Mouse (Mus musculus) kidney, postnatal 0 days (tissue): ENCODE results near the gene Ntrk2. TPM values are rescaled to one million over a fixed set of nuclear protein-coding genes. Genes with fewer than 3 reads are reported as not detected.
A peak's percentile ranks its signal among the peaks of the same experiment; 100 is the strongest.

Experiments
- ATAC-seq: fragments of 200-750 bp; cut with Nextera tagmentation; replicated peaks from 2 replicates; pipeline ENCODE4 v1.8.0; 2017; ENCODE audit warnings: low read depth, moderate number of reproducible peaks, moderate TSS enrichment, moderate library complexity; ENCODE audit not compliant: low FRiP score
- DNase-seq: peaks from one replicate; pipeline ENCODE4 v3.0.0-alpha.2; 2016; ENCODE audit warnings: low spot score
- H3K27ac ChIP-seq: fragments of 300-500 bp; sonication (generic); 2 replicates; pipeline ENCODE4 v1.5.1; 2014; ENCODE audit warnings: mild to moderate bottlenecking
- H3K27me3 ChIP-seq: fragments of 300-500 bp; sonication (generic); 2 replicates; pipeline ENCODE4 v1.6.1; 2014; ENCODE audit warnings: low read length, mixed read lengths; ENCODE audit not compliant: insufficient read depth
- H3K36me3 ChIP-seq: fragments of 300-500 bp; sonication (generic); 2 replicates; pipeline ENCODE4 v1.6.1; 2014; ENCODE audit warnings: low read length, mixed read lengths; ENCODE audit not compliant: insufficient read depth
- H3K4me1 ChIP-seq: fragments of 300-500 bp; sonication (generic); replicated peaks from 2 replicates; pipeline ENCODE4 v1.6.1; 2014; ENCODE audit warnings: antibody characterized with exemption, low read length, mixed read lengths; ENCODE audit not compliant: insufficient read depth
- H3K4me2 ChIP-seq: fragments of 300-500 bp; sonication (generic); 2 replicates; pipeline ENCODE4 v1.6.1; 2014; ENCODE audit warnings: mild to moderate bottlenecking, low read length, moderate library complexity, mixed read lengths
- H3K4me3 ChIP-seq: fragments of 300-500 bp; sonication (generic); replicated peaks from 2 replicates; pipeline ENCODE4 v1.5.1; 2014; ENCODE audit warnings: low read depth, low read length
- H3K9ac ChIP-seq: fragments of 300-500 bp; sonication (generic); 2 replicates; pipeline ENCODE4 v1.6.1; 2014; ENCODE audit warnings: low read depth, low read length
- H3K9me3 ChIP-seq: fragments of 300-500 bp; sonication (generic); replicated peaks from 2 replicates; pipeline ENCODE4 v1.6.1; 2016; ENCODE audit warnings: low read length, inconsistent platforms, mixed read lengths
- CTCF ChIP-seq: IDR thresholded peaks from 2 replicates; pipeline ENCODE4 v1.5.1; 2016; ENCODE audit warnings: antibody characterized with exemption, low read depth, mild to moderate bottlenecking, moderate library complexity
- WGBS: fragments of 180-500 bp; shearing (Covaris S2); extraction: QIAGEN DNeasy Blood & Tissue Kit; methylation state at CpG from one replicate; pipeline ENCODE4 v1.1.7; 2014; 5-methylcytosine and 5-hydroxymethylcytosine counted together
- polyA plus RNA-seq: library from polyadenylated mRNA; unstranded; fragments of >200 nt; fragmentation: Nextera tagmentation; extraction: Ambion mirVana; gene quantifications from 2 replicates; pipeline ENCODE4 v1.2.1, GENCODE M21; 2015

Ntrk2 gene
- polyA plus RNA-seq, 1 experiment from 2014 or later: 6.0 TPM

GRCm38 (mm10) chr13:59147976-59148375 is 341.6 kb downstream of the Ntrk2 start:
- Histone ChIP-seq H3K9me3 (no peaks in the 10 kb centered on the region), H3K4me2 (no peak overlapping the region), H3K4me3 (no peak overlapping the region), H3K36me3 (no peaks in the 10 kb centered on the region), H3K4me1 (no peaks in the 10 kb centered on the region), H3K9ac (no peak overlapping the region), H3K27ac (no peak overlapping the region), H3K27me3 (no peaks in the 10 kb centered on the region)
- no peak for TF ChIP-seq CTCF
- ATAC-seq: no peak
- 47% methylated on average over 4 of the region's 4 CpGs for WGBS
- no peak for DNase-seq

GRCm38 (mm10) chr13:59148793-59149192 is 342.4 kb downstream of the Ntrk2 start:
- DNase-seq: no peak
- H3K27me3 ChIP-seq: no peaks in the 10 kb centered on the region
- H3K4me2 ChIP-seq: no peak overlapping the region
- H3K9me3 ChIP-seq: no peaks in the 10 kb centered on the region
- WGBS: 85% methylated on average over 10 of the region's 10 CpGs
- TF ChIP-seq CTCF: no peak
- ATAC-seq: no peak
- H3K27ac ChIP-seq: no peak overlapping the region
- H3K4me3 ChIP-seq: no peak overlapping the region
- no peaks in the 10 kb centered on the region for H3K36me3 ChIP-seq
- H3K9ac ChIP-seq: no peak overlapping the region
- H3K4me1 ChIP-seq: no peaks in the 10 kb centered on the region

- no peak for ATAC-seq
- 80% methylated on average over 8 of the region's 8 CpGs for WGBS
- H3K27ac ChIP-seq: no peak overlapping the region
- no peak for TF ChIP-seq CTCF
- no peak overlapping the region for H3K4me3 ChIP-seq
- no peak for DNase-seq
- H3K36me3 ChIP-seq: no peaks in the 10 kb centered on the region
- no peak overlapping the region for H3K9ac ChIP-seq
- H3K9me3 ChIP-seq: no peaks in the 10 kb centered on the region
- no peaks in the 10 kb centered on the region for H3K4me1 ChIP-seq
- no peaks in the 10 kb centered on the region for H3K27me3 ChIP-seq
- H3K4me2 ChIP-seq: no peak overlapping the region
Measured at GRCm38 (mm10) chr13:59164015-59164414, 357.6 kb downstream of the Ntrk2 start.

GRCm38 (mm10) chr13:59173840-59174239 is 367.5 kb downstream of the Ntrk2 start:
- ATAC-seq (no peak), DNase-seq (no peak)
- H3K9ac ChIP-seq: no peak overlapping the region
- no peak for TF ChIP-seq CTCF
- H3K9me3 ChIP-seq: no peaks in the 10 kb centered on the region
- H3K4me1 ChIP-seq: no peaks in the 10 kb centered on the region
- WGBS: 77% methylated on average over 8 of the region's 8 CpGs
- no peaks in the 10 kb centered on the region for H3K36me3 ChIP-seq
- no peaks in the 10 kb centered on the region for H3K27me3 ChIP-seq
- no peak overlapping the region for H3K4me2 ChIP-seq
- no peak overlapping the region for H3K27ac ChIP-seq
- H3K4me3 ChIP-seq: no peak overlapping the region

- Histone ChIP-seq H3K27ac (no peak overlapping the region), H3K9me3 (no peaks in the 10 kb centered on the region), H3K4me1 (no peaks in the 10 kb centered on the region), H3K9ac (no peak overlapping the region), H3K27me3 (no peaks in the 10 kb centered on the region), H3K4me2 (no peak overlapping the region), H3K4me3 (no peak overlapping the region), H3K36me3 (no peaks in the 10 kb centered on the region)
- no peak for ATAC-seq
- no peak for TF ChIP-seq CTCF
- 74% methylated on average over 3 of the region's 3 CpGs for WGBS
- DNase-seq: no peak
Measured at GRCm38 (mm10) chr13:59176021-59176420, 369.7 kb downstream of the Ntrk2 start.

- ATAC-seq: no peak
- 52% methylated on average over 9 of the region's 9 CpGs for WGBS
- H3K4me2 ChIP-seq: no peak overlapping the region
- TF ChIP-seq CTCF: no peak
- H3K4me1 ChIP-seq: no peaks in the 10 kb centered on the region
- no peak for DNase-seq
- peak overlapping the region; percentile 2; the same call in 1 of the 2 replicates for H3K27ac ChIP-seq
- H3K9ac ChIP-seq: no peak overlapping the region
- no peak overlapping the region for H3K4me3 ChIP-seq
- no peaks in the 10 kb centered on the region for H3K9me3 ChIP-seq
- no peaks in the 10 kb centered on the region for H3K27me3 ChIP-seq
- no peaks in the 10 kb centered on the region for H3K36me3 ChIP-seq
Measured at GRCm38 (mm10) chr13:59176485-59176884, 370.1 kb downstream of the Ntrk2 start.

GRCm38 (mm10) chr13:59177003-59177402 is 370.6 kb downstream of the Ntrk2 start:
- H3K9ac ChIP-seq: no peak overlapping the region
- no peak overlapping the region for H3K4me2 ChIP-seq
- no peak overlapping the region for H3K4me3 ChIP-seq
- H3K27me3 ChIP-seq: no peaks in the 10 kb centered on the region
- DNase-seq (peak; percentile 91), ATAC-seq (no peak)
- WGBS: 36% methylated on average over 9 of the region's 9 CpGs
- no peaks in the 10 kb centered on the region for H3K9me3 ChIP-seq
- no peak for TF ChIP-seq CTCF
- H3K4me1 ChIP-seq: no peaks in the 10 kb centered on the region
- no peaks in the 10 kb centered on the region for H3K36me3 ChIP-seq
- H3K27ac ChIP-seq: peak overlapping the region; percentile 70
